Mouse (Mus musculus) bone marrow macrophage, adult 2 months (primary cell): ENCODE measurements around the gene Dmrta1.

ENCODE experiments used
- CTCF ChIP-seq: IDR thresholded peaks from 2 replicates; pipeline ENCODE4 v1.5.1; 2012; ENCODE audit warnings: low read depth, mild to moderate bottlenecking, low read length, moderate library complexity
- POLR2A ChIP-seq: IDR thresholded peaks from 2 replicates; pipeline ENCODE4 v1.6.1; 2012; ENCODE audit warnings: mild to moderate bottlenecking, low read depth, low read length, borderline replicate concordance

DNA sequence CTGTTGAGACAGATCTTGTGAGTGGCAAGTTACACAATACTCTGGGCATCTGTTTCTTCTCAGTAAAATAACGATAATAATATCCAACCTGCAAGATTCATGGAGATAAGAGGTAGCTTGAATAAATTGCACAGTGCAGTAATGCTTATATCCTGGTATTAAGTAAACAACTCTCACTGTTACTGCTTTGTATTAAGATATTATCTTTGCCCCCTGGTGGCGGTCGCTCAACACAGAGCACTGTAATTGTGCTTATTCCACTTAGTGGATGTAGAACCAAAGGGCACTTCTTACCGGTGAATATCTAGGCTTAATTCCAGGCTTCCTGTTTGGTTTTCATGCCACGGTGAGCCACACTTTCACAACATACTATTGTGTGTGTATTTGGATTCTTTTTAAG is 16.4 kb downstream of the Dmrta1 start:
- no peak for TF ChIP-seq CTCF
- TF ChIP-seq POLR2A = no peak
